Mouse (Mus musculus) E14TG2a.4 (cell line): ENCODE data around the gene Ankrd52.

Experiments
- CTCF ChIP-seq: conservative IDR thresholded peaks from 2 replicates; pipeline ENCODE4 v1.5.1; 2014; ENCODE audit warnings: low read length
- POU5F1 ChIP-seq: IDR thresholded peaks from 2 replicates; pipeline ENCODE4 v1.6.1; 2014; ENCODE audit warnings: low read length, borderline replicate concordance

- no peak for TF ChIP-seq CTCF
- no peak for TF ChIP-seq POU5F1
These were observed 33.6 kb downstream of the Ankrd52 start for GRCm38 (mm10) chr10:128410560-128410845.
